Mouse (Mus musculus) cerebellum, adult 2 months (tissue): ENCODE results near the gene Skor1.

Source experiments
- CTCF ChIP-seq: fragments of 200-500 bp; IDR thresholded peaks from 2 replicates; pipeline ENCODE4 v1.5.1; 2011; ENCODE audit warnings: low read depth, mild to moderate bottlenecking, control low read depth, low read length, moderate library complexity, borderline replicate concordance; ENCODE audit not compliant: insufficient read depth
- POLR2A ChIP-seq: fragments of 200-500 bp; IDR thresholded peaks from 2 replicates; pipeline ENCODE4 v1.6.1; 2011; ENCODE audit warnings: low read length, control low read depth, borderline replicate concordance; ENCODE audit not compliant: insufficient read depth

GRCm38 (mm10) chr9:63124512-63124911 is 24.2 kb downstream of the Skor1 start:
- TF ChIP-seq CTCF (no peak), POLR2A (no peak)
